Mouse (Mus musculus): ENCODE data around the gene Cep63. TPM values are rescaled to one million over a fixed set of nuclear protein-coding genes. Genes with fewer than 3 reads are reported as not detected.

The Cep63 gene
- total RNA-seq, 2 experiments from 2014 or later: 39.6 to 41.1 TPM

GRCm38 (mm10) chr9:102558463-102558862, 67.9 kb downstream of the Cep63 start:
- DNase-seq: no peak

GRCm38 (mm10) chr9:102553781-102554180, 72.6 kb downstream of the Cep63 start:
- DNase-seq: no peak

GRCm38 (mm10) chr9:102551771-102552170, 74.6 kb downstream of the Cep63 start:
- peak; percentile 2 to 15 for DNase-seq

- DNase-seq: no peak
These were observed 77.1 kb downstream of the Cep63 start for GRCm38 (mm10) chr9:102549211-102549610.

GRCm38 (mm10) chr9:102547028-102547354, 79.3 kb downstream of the Cep63 start:
- no peak for DNase-seq

- no peak for DNase-seq
These were observed 79.9 kb downstream of the Cep63 start for GRCm38 (mm10) chr9:102546256-102547027.

GRCm38 (mm10) chr9:102545406-102546255, 80.7 kb downstream of the Cep63 start:
- no peak for DNase-seq

GRCm38 (mm10) chr9:102544773-102545366, 81.5 kb downstream of the Cep63 start:
- DNase-seq: peak; percentile 82 to 86

GRCm38 (mm10) chr9:102544116-102544772, 82.1 kb downstream of the Cep63 start:
- DNase-seq: no peak

- no peak for DNase-seq
These were observed 82.6 kb downstream of the Cep63 start for GRCm38 (mm10) chr9:102543761-102544115.

GRCm38 (mm10) chr9:102542540-102542939, 83.8 kb downstream of the Cep63 start:
- no peak for DNase-seq

GRCm38 (mm10) chr9:102541666-102542065, 84.7 kb downstream of the Cep63 start:
- no peak for DNase-seq

- DNase-seq: no peak
These were observed 86.6 kb downstream of the Cep63 start for GRCm38 (mm10) chr9:102539699-102540098.

GRCm38 (mm10) chr9:102536968-102537367, 89.4 kb downstream of the Cep63 start:
- no peak for DNase-seq

Other genes with a start within 250 kb of the Cep63 start
- gene Ky, start 120.8 kb downstream of the Cep63 start, total RNA-seq (2021): under 1 TPM; 0.56 to 0.99 TPM
- 100 to 1,000 TPM; 333 to 359 TPM for gene Anapc13, start 238 bp downstream of the Cep63 start, total RNA-seq (2021)
- gene Amotl2, start 90.1 kb upstream of the Cep63 start, total RNA-seq (2021): 100 to 1,000 TPM; 219 to 385 TPM
- gene Ryk, start 208.4 kb upstream of the Cep63 start, total RNA-seq (2021): 10 to 100 TPM; 61.3 to 71.5 TPM